Mouse (Mus musculus) hindbrain, embryonic 10.5 days (tissue): ENCODE results near the gene Spg7. TPM values are rescaled to one million over a fixed set of nuclear protein-coding genes. Genes with fewer than 3 reads are reported as not detected.
A peak's percentile ranks its signal among the peaks of the same experiment; 100 is the strongest.
"Not testable (repeated sequence)": the region's sequence is repeated elsewhere in the genome, so short reads cannot be mapped to it uniquely, and the experiment has no call there.

Source experiments
- DNase-seq: peaks from one replicate; pipeline ENCODE4 v3.0.0-alpha.2; 2017; ENCODE audit warnings: low spot score
- H3K27ac ChIP-seq: fragments of 300-500 bp; sonication (generic); 2 replicates; pipeline ENCODE4 v1.5.1; 2016; ENCODE audit warnings: mild to moderate bottlenecking, moderate library complexity
- H3K27me3 ChIP-seq: fragments of 300-500 bp; sonication (generic); 2 replicates; pipeline ENCODE4 v1.6.1; 2016; ENCODE audit warnings: mild to moderate bottlenecking; ENCODE audit not compliant: poor library complexity, insufficient read depth, severe bottlenecking
- H3K36me3 ChIP-seq: fragments of 300-500 bp; sonication (generic); 2 replicates; pipeline ENCODE4 v1.6.1; 2016; ENCODE audit warnings: mild to moderate bottlenecking, moderate library complexity
- H3K4me1 ChIP-seq: fragments of 300-500 bp; sonication (generic); replicated peaks from 2 replicates; pipeline ENCODE4 v1.6.1; 2016; ENCODE audit warnings: mild to moderate bottlenecking
- H3K4me3 ChIP-seq: fragments of 300-500 bp; sonication (generic); 2 replicates; pipeline ENCODE4 v1.5.1; 2016; ENCODE audit warnings: mild to moderate bottlenecking, moderate library complexity
- H3K9me3 ChIP-seq: fragments of 300-500 bp; sonication (generic); 2 replicates; pipeline ENCODE4 v1.6.1; 2016; ENCODE audit warnings: mild to moderate bottlenecking, moderate library complexity
- WGBS: fragments of 180-500 bp; shearing (Covaris S2); methylation state at CpG from one replicate; pipeline ENCODE4 v1.1.7; 2016; 5-methylcytosine and 5-hydroxymethylcytosine counted together
- polyA plus RNA-seq: library from polyadenylated mRNA; unstranded; fragments of >200 nt; fragmentation: Nextera tagmentation; extraction: Ambion mirVana; gene quantifications from 2 replicates; pipeline ENCODE4 v1.2.1, GENCODE M21; 2016

Spg7 gene
- polyA plus RNA-seq, 1 experiment from 2014 or later, result 56.6 TPM

GRCm38 (mm10) chr8:123077213-123077612 lies 14.5 kb downstream of the Spg7 start:
- H3K4me3 ChIP-seq, result no peak overlapping the region
- DNase-seq, result no peak
- 95% methylated on average over 6 of the region's 6 CpGs for WGBS
- no peaks in the 10 kb centered on the region for H3K27me3 ChIP-seq
- H3K27ac ChIP-seq, result no peak overlapping the region
- no peaks in the 10 kb centered on the region for H3K9me3 ChIP-seq
- H3K4me1 ChIP-seq, result no peaks in the 10 kb centered on the region
- H3K36me3 ChIP-seq, result peaks cover 98% of the 10 kb centered on the region

GRCm38 (mm10) chr8:123082993-123083392 lies 20.3 kb downstream of the Spg7 start:
- H3K4me3 ChIP-seq, result no peak overlapping the region
- no peaks in the 10 kb centered on the region for H3K27me3 ChIP-seq
- no peaks in the 10 kb centered on the region for H3K4me1 ChIP-seq
- H3K9me3 ChIP-seq, result no peaks in the 10 kb centered on the region
- WGBS, result 79% methylated on average over 6 of the region's 6 CpGs
- peaks cover 98% of the 10 kb centered on the region for H3K36me3 ChIP-seq
- H3K27ac ChIP-seq, result no peak overlapping the region
- DNase-seq, result no peak

DNA sequence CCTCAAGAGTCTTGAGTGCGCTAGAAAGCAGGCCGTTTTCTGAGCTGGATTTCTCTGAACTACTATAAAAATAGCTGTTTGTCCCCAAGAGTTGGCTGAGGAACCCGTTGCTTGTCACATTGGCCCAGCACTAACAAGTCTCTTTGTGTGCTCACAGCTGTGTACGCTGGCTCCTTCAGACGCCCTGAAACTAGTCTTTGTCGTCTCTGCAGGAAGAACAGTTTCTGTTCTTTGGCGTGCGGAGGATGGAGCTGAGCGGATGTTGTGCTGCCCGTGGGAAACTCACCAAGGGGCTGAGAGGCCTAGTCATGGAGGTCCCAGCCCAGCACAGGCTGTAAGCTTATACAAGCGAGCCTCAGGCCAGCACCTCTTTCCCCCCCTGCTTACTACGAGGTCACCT lies 20.9 kb downstream of the Spg7 start:
- peaks cover 100% of the 10 kb centered on the region for H3K36me3 ChIP-seq
- no peak for DNase-seq
- H3K4me1 ChIP-seq, result no peaks in the 10 kb centered on the region
- no peaks in the 10 kb centered on the region for H3K9me3 ChIP-seq
- H3K27me3 ChIP-seq, result no peaks in the 10 kb centered on the region
- H3K27ac ChIP-seq, result no peak overlapping the region
- WGBS, result 91% methylated on average over 12 of the region's 12 CpGs
- no peak overlapping the region for H3K4me3 ChIP-seq

GRCm38 (mm10) chr8:123087289-123087688 lies 24.5 kb downstream of the Spg7 start:
- Histone ChIP-seq H3K27me3 (no peaks in the 10 kb centered on the region), H3K4me1 (0 out of 2 replicates have a peak, but pooled peaks cover 2% of the 10 kb centered on the region), H3K9me3 (no peaks in the 10 kb centered on the region), H3K27ac (no peak overlapping the region), H3K36me3 (peaks cover 100% of the 10 kb centered on the region), H3K4me3 (no peak overlapping the region)
- WGBS, result 86% methylated on average over 9 of the region's 9 CpGs
- DNase-seq, result no peak

GRCm38 (mm10) chr8:123097216-123097615 lies 34.5 kb downstream of the Spg7 start:
- no peak for DNase-seq
- H3K36me3 ChIP-seq, result peaks cover 51% of the 10 kb centered on the region
- 93% methylated on average over 11 of the region's 11 CpGs for WGBS
- no peak overlapping the region for H3K4me3 ChIP-seq
- no peak overlapping the region for H3K27ac ChIP-seq
- H3K4me1 ChIP-seq, result peaks cover 10% of the 10 kb centered on the region; the same call in 1 of the 2 replicates
- H3K27me3 ChIP-seq, result no peaks in the 10 kb centered on the region
- no peaks in the 10 kb centered on the region for H3K9me3 ChIP-seq

DNA sequence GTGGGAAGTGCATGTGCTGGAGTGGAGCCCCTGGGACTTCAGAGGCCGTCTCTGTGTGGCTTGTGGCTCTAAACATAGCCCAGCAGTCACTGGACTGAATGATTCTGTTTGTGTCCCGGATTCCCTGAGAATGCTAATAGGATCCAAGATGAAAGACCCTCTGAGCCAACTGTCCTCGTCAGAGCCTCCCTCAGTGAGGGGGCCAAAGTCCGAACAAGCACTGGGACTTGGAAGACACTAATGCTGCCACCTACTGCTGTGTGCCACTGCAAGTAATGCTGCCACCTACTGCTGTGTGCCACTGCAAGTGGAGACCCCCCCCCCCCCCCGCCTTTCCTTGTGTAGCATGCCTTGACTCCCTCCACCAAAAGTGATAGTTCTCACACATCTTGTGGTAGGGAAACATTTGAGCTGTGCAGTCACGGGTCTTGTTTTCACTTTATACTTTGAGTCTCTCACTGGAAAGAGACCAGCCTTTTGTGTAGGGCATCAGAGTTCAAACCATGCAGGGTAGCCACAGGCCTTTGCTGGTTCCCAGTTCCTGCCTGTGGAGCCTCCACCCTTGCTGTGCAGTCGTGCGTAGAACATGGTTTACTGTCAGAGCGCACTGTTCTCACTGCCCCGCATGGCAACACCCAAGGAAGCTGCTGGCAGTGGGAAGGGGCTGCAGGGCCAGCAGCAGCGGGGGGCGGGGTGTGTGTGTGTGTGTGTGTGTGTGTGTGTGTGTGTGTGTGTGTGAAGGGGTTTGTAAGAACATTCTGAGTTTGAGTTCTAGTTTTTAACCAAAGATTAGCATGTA lies 35.2 kb downstream of the Spg7 start:
- Histone ChIP-seq H3K36me3 (peaks cover 51% of the 10 kb centered on the region), H3K4me1 (peaks cover 10% of the 10 kb centered on the region; the same call in 1 of the 2 replicates)
- DNase-seq, result no peak

GRCm38 (mm10) chr8:123100288-123100687 lies 37.5 kb downstream of the Spg7 start:
- Histone ChIP-seq H3K4me3 (no peak overlapping the region), H3K27ac (no peak overlapping the region), H3K4me1 (peaks cover 24% of the 10 kb centered on the region), H3K9me3 (no peaks in the 10 kb centered on the region), H3K27me3 (no peaks in the 10 kb centered on the region), H3K36me3 (peaks cover 51% of the 10 kb centered on the region)
- DNase-seq, result no peak
- WGBS, result 62% methylated on average over 8 of the region's 8 CpGs

More for the DNA sequence above, 35.2 kb downstream of the Spg7 start:
- Histone ChIP-seq H3K27me3 (no peaks in the 10 kb centered on the region), H3K27ac (no peak overlapping the region), H3K9me3 (no peaks in the 10 kb centered on the region), H3K4me3 (no peak overlapping the region; the same call in 1 of the 2 replicates)
- WGBS, result 80% methylated on average over 12 of the region's 12 CpGs

GRCm38 (mm10) chr8:123101244-123101643 lies 38.5 kb downstream of the Spg7 start:
- Histone ChIP-seq H3K36me3 (peaks cover 51% of the 10 kb centered on the region), H3K4me3 (peak overlapping the region; percentile 83), H3K4me1 (peaks cover 24% of the 10 kb centered on the region), H3K27ac (0 out of 2 replicates have a peak overlapping the region, but pooled peaks have one; percentile 99), H3K27me3 (no peaks in the 10 kb centered on the region), H3K9me3 (no peaks in the 10 kb centered on the region)
- 80% methylated on average over 4 of the region's 4 CpGs for WGBS
- DNase-seq, result no peak

DNA sequence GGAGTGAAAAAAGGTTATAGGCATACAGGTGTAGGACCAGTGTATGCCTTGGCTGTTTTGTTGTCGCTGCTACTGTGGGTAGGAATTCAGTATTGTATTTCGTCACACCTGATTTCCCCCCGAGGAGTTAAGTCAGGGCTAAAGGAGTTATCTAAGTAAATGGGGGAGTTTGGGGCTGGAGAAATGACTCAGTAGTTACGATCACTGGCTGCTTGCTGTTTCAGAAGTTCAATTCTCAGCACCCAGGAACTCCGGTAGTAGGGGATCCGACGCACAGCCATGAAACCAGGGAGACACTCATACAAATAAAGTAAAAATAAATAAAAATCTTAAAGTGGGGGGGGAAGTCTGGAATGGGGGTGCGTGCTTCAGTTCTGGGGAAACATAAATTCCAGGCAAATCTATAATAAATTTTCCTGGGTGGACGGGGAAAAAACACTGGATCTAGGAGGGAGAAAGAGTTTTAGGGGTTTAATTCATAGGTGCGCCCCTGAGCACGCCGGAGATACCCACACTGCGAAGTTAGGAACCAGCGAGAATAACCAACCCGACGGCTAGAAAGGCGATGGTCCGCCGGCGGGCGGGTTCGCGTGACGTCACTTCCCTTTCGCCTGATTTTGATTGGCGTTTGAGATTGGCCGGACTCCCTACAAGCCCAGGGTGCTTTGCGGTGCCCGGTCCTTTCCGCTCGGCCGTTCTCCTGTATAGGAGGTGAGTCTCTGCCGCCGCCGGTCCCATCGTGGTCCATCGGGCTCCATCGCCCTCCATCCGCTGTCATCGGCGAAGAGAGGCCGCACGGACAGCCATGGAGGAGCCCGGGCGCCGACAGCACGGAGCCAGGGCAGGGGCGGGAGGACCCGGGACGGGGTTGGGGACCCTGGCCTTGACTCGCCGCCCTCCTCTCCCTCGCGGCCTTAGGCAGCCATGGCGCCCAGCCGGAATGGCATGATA lies 39.3 kb downstream of the Spg7 start, which contains the start of gene Rpl13:
Gene Rpl13, plus strand, starts transcription at position 616 of the 951 bp plus-strand sequence.
- H3K36me3 ChIP-seq, result peaks cover 48% of the 10 kb centered on the region
- H3K4me3 ChIP-seq, result peak within 1 kb of the TSS; percentile 83
- peak; percentile 98 for DNase-seq
- 2% methylated on average over 56 of the region's 56 CpGs for whole genome bisulfite sequencing
- H3K27me3 ChIP-seq, result no peaks in the 10 kb centered on the region
- peak within 1 kb of the TSS; percentile 99 for H3K27ac ChIP-seq
- H3K9me3 ChIP-seq, result no peaks in the 10 kb centered on the region
- peaks cover 24% of the 10 kb centered on the region for H3K4me1 ChIP-seq

GRCm38 (mm10) chr8:123102855-123103254 lies 40.1 kb downstream of the Spg7 start:
- Histone ChIP-seq H3K27ac (peak overlapping the region; percentile 99), H3K4me3 (peak overlapping the region; percentile 83), H3K36me3 (peaks cover 39% of the 10 kb centered on the region), H3K4me1 (peaks cover 24% of the 10 kb centered on the region)
- under 1% methylated on average over 26 of the region's 26 CpGs for WGBS
- H3K9me3 ChIP-seq, DNase-seq, H3K27me3 ChIP-seq: not testable (repeated sequence)

DNA sequence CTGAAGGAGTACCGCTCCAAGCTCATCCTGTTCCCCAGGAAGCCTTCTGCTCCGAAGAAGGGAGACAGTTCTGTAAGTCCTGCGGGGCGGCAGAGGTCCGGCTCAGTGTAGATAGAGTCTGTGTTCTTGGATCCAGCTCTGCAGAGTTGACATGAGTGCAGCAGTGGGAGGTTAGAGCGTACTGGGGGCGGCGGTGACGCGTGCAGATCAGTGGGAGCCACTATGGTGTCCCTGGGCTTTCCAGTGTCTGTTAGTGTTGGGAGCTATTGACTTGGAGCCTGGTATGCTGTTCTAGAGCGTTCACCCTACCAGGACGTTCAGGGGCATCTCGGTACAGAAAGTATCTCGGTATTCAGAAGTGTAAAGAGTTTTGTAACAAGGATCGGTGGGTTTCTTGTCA lies 40.5 kb downstream of the Spg7 start:
- 21% methylated on average over 15 of the region's 15 CpGs for WGBS
- Histone ChIP-seq H3K9me3 (no peaks in the 10 kb centered on the region), H3K4me3 (peak overlapping the region; percentile 83), H3K27me3 (no peaks in the 10 kb centered on the region), H3K36me3 (peaks cover 35% of the 10 kb centered on the region), H3K27ac (peak overlapping the region; percentile 99), H3K4me1 (peaks cover 24% of the 10 kb centered on the region)
- DNase-seq, result no peak

GRCm38 (mm10) chr8:123104046-123104767 lies 41.5 kb downstream of the Spg7 start:
- Histone ChIP-seq H3K27me3 (no peaks in the 10 kb centered on the region), H3K27ac (no peak overlapping the region)

More at GRCm38 (mm10) chr8:123104046-123104767, 41.5 kb downstream of the Spg7 start:
- peak overlapping the region; percentile 83 for H3K4me3 ChIP-seq
- peaks cover 24% of the 10 kb centered on the region for H3K4me1 ChIP-seq
- no peak for DNase-seq
- no peaks in the 10 kb centered on the region for H3K9me3 ChIP-seq
- 93% methylated on average over 6 of the region's 6 CpGs for WGBS
- peaks cover 30% of the 10 kb centered on the region for H3K36me3 ChIP-seq
